Mouse (Mus musculus) embryonic facial prominence, embryonic 10.5 days (tissue): ENCODE results near the gene Acy3. TPM values are rescaled to one million over a fixed set of nuclear protein-coding genes. Genes with fewer than 3 reads are reported as not detected.
A peak's percentile ranks its signal among the peaks of the same experiment; 100 is the strongest.

Source experiments
- DNase-seq: peaks from one replicate; pipeline ENCODE4 v3.0.0-alpha.2; 2017; ENCODE audit warnings: low spot score
- H3K27ac ChIP-seq: fragments of 300-500 bp; sonication (generic); replicated peaks from 2 replicates; pipeline ENCODE4 v1.5.1; 2016; ENCODE audit warnings: mild to moderate bottlenecking
- H3K27me3 ChIP-seq: fragments of 300-500 bp; sonication (generic); replicated peaks from 2 replicates; pipeline ENCODE4 v1.6.1; 2016; ENCODE audit warnings: low read depth, mild to moderate bottlenecking; ENCODE audit not compliant: poor library complexity, severe bottlenecking
- H3K36me3 ChIP-seq: fragments of 300-500 bp; sonication (generic); replicated peaks from 2 replicates; pipeline ENCODE4 v1.6.1; 2016; ENCODE audit warnings: mild to moderate bottlenecking, moderate library complexity
- H3K4me1 ChIP-seq: fragments of 300-500 bp; sonication (generic); 2 replicates; pipeline ENCODE4 v1.6.1; 2016
- H3K4me3 ChIP-seq: fragments of 300-500 bp; sonication (generic); 2 replicates; pipeline ENCODE4 v1.5.1; 2016; ENCODE audit warnings: mild to moderate bottlenecking, moderate library complexity
- H3K9me3 ChIP-seq: fragments of 300-500 bp; sonication (generic); 2 replicates; pipeline ENCODE4 v1.6.1; 2016; ENCODE audit warnings: mild to moderate bottlenecking
- WGBS: fragments of 180-500 bp; shearing (Covaris S2); methylation state at CpG from one replicate; pipeline ENCODE4 v1.1.7; 2016; 5-methylcytosine and 5-hydroxymethylcytosine counted together
- polyA plus RNA-seq: library from polyadenylated mRNA; unstranded; fragments of >200 nt; fragmentation: Nextera tagmentation; extraction: Ambion mirVana; gene quantifications from 2 replicates; pipeline ENCODE4 v1.2.1, GENCODE M21; 2016

The Acy3 gene
- 3.1 and 3.2 TPM in 2 replicates for polyA plus RNA-seq

- Histone ChIP-seq H3K4me3 (peak within 1 kb of the TSS; percentile 12; the same call in 1 of the 2 replicates), H3K27me3 (no peaks in the 10 kb centered on the region), H3K9me3 (peaks cover 6% of the 10 kb centered on the region; the same call in 1 of the 2 replicates), H3K4me1 (peaks cover 53% of the 10 kb centered on the region), H3K27ac (peak within 1 kb of the TSS; percentile 74), H3K36me3 (no peaks in the 10 kb centered on the region)
- 21% methylated on average over 8 of the region's 8 CpGs for WGBS
- DNase-seq, result peak; percentile 60
Observed at GRCm38 (mm10) chr19:3986334-3986733, at the start of gene Acy3. Gene Acy3 (plus strand): TSS chr19:3986570.

GRCm38 (mm10) chr19:3942315-3942714 lies 44.1 kb upstream of the Acy3 start:
- no peaks in the 10 kb centered on the region for H3K36me3 ChIP-seq
- no peak overlapping the region for H3K27ac ChIP-seq
- no peak for DNase-seq
- H3K4me1 ChIP-seq, result peaks cover 7% of the 10 kb centered on the region
- peaks cover 32% of the 10 kb centered on the region for H3K27me3 ChIP-seq
- H3K4me3 ChIP-seq, result no peak overlapping the region
- H3K9me3 ChIP-seq, result no peaks in the 10 kb centered on the region
- 83% methylated on average over 7 of the region's 7 CpGs for WGBS

DNA sequence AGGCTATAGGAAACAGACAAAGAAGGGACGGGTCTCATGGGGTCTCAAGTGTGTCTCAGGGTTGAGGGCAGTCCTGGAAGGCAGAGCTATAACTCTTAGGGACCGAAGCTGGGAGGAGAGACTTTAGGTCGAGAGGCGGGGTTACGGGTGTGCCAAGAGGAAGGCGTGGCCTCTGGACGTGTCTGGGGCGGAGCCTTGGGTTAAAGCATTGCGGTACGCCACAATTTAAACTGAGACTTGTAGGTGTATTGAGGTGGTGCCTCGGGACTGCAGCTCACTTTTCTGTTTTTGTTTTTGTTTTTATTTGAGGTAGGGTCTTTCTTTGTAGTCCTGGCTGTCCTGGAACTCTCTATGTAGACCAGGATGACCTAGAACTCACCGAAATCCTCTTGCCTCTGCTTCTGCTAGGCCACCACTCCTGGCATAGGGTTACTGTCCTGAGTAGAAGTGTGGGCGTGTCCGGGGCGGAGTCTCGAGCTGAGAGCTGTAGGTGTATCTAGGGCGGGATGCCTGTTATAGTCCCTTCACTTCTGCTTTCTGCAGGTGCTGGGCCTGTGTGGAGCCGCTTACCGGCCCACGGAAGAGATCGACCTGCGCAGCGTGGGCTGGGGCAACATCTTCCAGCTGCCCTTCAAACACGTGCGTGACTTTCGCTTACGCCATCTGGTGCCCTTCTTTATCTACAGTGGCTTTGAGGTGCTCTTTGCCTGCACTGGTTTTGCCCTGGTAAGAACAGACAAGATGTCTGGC lies 43.2 kb upstream of the Acy3 start:
- H3K36me3 ChIP-seq, result no peaks in the 10 kb centered on the region
- H3K9me3 ChIP-seq, result no peaks in the 10 kb centered on the region
- H3K27ac ChIP-seq, result no peak overlapping the region
- DNase-seq, result no peak
- peaks cover 7% of the 10 kb centered on the region for H3K4me1 ChIP-seq
- peaks cover 32% of the 10 kb centered on the region for H3K27me3 ChIP-seq
- WGBS, result 22% methylated on average over 27 of the region's 27 CpGs
- peak overlapping the region; percentile 20; the same call in 1 of the 2 replicates for H3K4me3 ChIP-seq

GRCm38 (mm10) chr19:3945872-3946564 lies 40.4 kb upstream of the Acy3 start:
- no peak for DNase-seq
- WGBS, result 38% methylated on average over 10 of the region's 10 CpGs
- H3K9me3 ChIP-seq, result no peaks in the 10 kb centered on the region
- H3K27ac ChIP-seq, result no peak overlapping the region
- no peak overlapping the region for H3K4me3 ChIP-seq
- peaks cover 7% of the 10 kb centered on the region for H3K4me1 ChIP-seq
- peaks cover 32% of the 10 kb centered on the region for H3K27me3 ChIP-seq
- H3K36me3 ChIP-seq, result no peaks in the 10 kb centered on the region

DNA sequence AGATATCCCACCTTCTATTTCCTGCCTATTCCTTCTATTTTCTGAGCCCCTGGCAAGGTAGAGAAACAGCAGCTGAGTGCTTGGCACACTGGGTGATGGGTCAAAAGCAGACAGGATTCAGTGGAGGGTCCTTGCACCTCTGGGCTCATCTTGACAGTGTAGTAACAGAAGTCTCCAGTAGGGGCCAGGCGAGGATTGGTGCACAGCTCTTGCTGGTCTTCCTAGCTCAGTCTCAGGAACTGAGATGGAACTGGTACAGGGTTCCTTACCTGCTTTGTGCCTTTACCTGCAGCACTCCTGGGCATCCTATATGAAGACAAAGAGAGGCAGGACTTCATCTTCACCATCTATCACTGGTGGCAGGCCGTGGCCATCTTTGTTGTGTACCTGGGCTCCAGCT lies 39.7 kb upstream of the Acy3 start:
- DNase-seq, result peak; percentile 70
- peaks cover 26% of the 10 kb centered on the region for H3K27me3 ChIP-seq
- H3K9me3 ChIP-seq, result no peaks in the 10 kb centered on the region
- 18% methylated on average over 2 of the region's 2 CpGs for WGBS
- H3K36me3 ChIP-seq, result no peaks in the 10 kb centered on the region
- peaks cover 7% of the 10 kb centered on the region for H3K4me1 ChIP-seq
- H3K27ac ChIP-seq, result no peak overlapping the region
- no peak overlapping the region for H3K4me3 ChIP-seq

GRCm38 (mm10) chr19:3947813-3948212 lies 38.6 kb upstream of the Acy3 start:
- H3K4me1 ChIP-seq, result peaks cover 5% of the 10 kb centered on the region
- no peak for DNase-seq
- no peaks in the 10 kb centered on the region for H3K9me3 ChIP-seq
- no peaks in the 10 kb centered on the region for H3K36me3 ChIP-seq
- H3K27me3 ChIP-seq, result peaks cover 15% of the 10 kb centered on the region
- H3K4me3 ChIP-seq, result no peak overlapping the region
- WGBS, result 77% methylated on average over 3 of the region's 3 CpGs
- H3K27ac ChIP-seq, result no peak overlapping the region

- H3K4me3 ChIP-seq, result no peak overlapping the region
- H3K9me3 ChIP-seq, result no peaks in the 10 kb centered on the region
- WGBS, result 69% methylated on average over 14 of the region's 14 CpGs
- peaks cover 8% of the 10 kb centered on the region for H3K27me3 ChIP-seq
- DNase-seq, result no peak
- no peak overlapping the region for H3K27ac ChIP-seq
- H3K4me1 ChIP-seq, result peaks cover 3% of the 10 kb centered on the region
- no peaks in the 10 kb centered on the region for H3K36me3 ChIP-seq
Observed at GRCm38 (mm10) chr19:3948546-3948945, 37.8 kb upstream of the Acy3 start.

DNA sequence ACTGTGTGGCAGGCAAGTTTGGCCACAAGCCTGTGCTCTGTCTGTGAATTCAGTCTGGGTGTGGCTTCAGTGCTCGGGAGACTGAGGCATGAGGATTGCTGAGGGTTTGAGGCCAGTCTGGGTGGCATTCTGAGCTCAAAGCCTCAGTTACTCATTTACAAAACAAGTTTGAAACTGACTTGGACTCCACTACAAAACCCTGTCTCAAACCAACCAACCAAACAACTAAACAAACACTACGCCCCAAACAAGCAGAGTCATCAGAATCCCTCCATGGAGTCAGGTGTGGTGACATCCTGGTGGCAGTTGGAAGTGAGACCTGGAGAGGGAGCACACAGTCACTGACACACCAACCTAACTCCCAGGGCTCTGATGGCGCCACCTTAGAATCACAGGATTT lies 36.0 kb upstream of the Acy3 start:
- no peak for DNase-seq
- H3K36me3 ChIP-seq, result no peaks in the 10 kb centered on the region
- WGBS, result 75% methylated on average over 3 of the region's 3 CpGs
- peaks cover 3% of the 10 kb centered on the region for H3K4me1 ChIP-seq
- H3K9me3 ChIP-seq, result no peaks in the 10 kb centered on the region
- H3K4me3 ChIP-seq, result no peak overlapping the region
- H3K27ac ChIP-seq, result no peak overlapping the region
- H3K27me3 ChIP-seq, result no peaks in the 10 kb centered on the region

DNA sequence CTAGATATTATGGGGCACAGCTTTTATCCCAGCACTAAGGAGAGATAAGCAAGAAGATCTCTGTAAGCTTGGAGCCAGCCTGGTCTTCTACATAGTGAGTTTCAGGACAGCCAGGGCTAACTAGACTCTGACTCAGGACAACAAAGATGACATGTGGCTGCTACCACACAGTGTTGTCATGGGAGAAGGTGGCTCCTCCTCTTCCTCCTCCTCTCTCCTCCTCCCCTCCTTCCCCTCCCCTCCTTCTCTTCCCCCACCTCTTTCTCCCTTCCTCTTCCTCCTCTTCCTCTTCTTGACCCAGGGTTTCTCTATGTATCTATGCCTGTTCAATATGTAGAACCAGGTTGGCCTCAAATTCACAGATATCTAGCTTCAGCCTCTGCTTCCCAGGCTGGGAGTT lies 34.9 kb upstream of the Acy3 start:
- H3K9me3 ChIP-seq, result no peaks in the 10 kb centered on the region
- no peak overlapping the region for H3K27ac ChIP-seq
- no peaks in the 10 kb centered on the region for H3K36me3 ChIP-seq
- DNase-seq, result no peak
- no peaks in the 10 kb centered on the region for H3K27me3 ChIP-seq
- H3K4me3 ChIP-seq, result no peak overlapping the region
- peaks cover 3% of the 10 kb centered on the region; the same call in 1 of the 2 replicates for H3K4me1 ChIP-seq

DNA sequence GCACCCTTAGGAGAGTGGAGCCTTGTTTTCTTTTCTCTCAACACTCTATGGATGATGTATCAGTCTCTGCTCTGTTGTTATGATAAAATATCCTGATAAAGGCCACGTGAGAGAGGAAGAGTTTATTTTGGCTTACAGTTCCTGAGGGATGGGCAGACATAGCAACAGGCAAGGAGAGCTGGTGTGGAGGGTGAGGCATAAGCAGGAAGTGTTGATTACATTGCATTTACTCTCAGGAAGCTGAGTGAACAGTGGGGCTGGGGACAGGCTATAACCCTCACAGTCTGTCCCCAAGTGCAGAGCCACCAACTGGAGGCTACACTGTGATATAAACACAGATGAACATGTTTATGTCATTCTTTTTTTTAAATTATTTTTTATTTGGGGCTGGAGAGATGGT lies 34.3 kb upstream of the Acy3 start:
- 0 out of 2 replicates have a peak, but pooled peaks cover 3% of the 10 kb centered on the region for H3K4me1 ChIP-seq
- no peaks in the 10 kb centered on the region for H3K27me3 ChIP-seq
- H3K27ac ChIP-seq, result no peak overlapping the region
- H3K36me3 ChIP-seq, result no peaks in the 10 kb centered on the region
- no peak overlapping the region for H3K4me3 ChIP-seq
- 50% methylated on average over 1 of the region's 1 CpGs for WGBS
- no peak for DNase-seq
- no peaks in the 10 kb centered on the region for H3K9me3 ChIP-seq

DNA sequence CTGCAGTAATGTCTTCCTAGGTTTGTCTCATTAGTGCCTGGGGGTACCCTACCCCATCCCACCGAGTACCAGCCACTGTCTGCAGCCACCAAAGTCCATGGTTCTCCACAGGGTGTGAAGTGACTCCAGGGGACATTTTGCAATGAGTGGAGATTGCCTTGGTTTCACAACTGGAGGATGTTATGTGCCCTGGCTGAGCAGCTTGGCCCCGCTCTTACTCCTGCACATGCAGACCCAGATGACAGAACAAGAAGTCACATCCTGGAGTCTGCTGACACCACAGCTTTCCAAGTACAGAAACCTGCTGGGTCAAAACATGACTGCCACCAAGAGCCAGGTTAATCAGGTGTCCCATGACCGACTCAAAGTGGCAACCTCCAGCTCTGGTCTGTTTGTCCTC lies 31.3 kb upstream of the Acy3 start:
- Histone ChIP-seq H3K9me3 (no peaks in the 10 kb centered on the region), H3K27me3 (no peaks in the 10 kb centered on the region), H3K36me3 (no peaks in the 10 kb centered on the region), H3K27ac (no peak overlapping the region), H3K4me1 (0 out of 2 replicates have a peak, but pooled peaks cover 3% of the 10 kb centered on the region), H3K4me3 (no peak overlapping the region)
- WGBS, result 81% methylated on average over 3 of the region's 3 CpGs
- DNase-seq, result no peak

DNA sequence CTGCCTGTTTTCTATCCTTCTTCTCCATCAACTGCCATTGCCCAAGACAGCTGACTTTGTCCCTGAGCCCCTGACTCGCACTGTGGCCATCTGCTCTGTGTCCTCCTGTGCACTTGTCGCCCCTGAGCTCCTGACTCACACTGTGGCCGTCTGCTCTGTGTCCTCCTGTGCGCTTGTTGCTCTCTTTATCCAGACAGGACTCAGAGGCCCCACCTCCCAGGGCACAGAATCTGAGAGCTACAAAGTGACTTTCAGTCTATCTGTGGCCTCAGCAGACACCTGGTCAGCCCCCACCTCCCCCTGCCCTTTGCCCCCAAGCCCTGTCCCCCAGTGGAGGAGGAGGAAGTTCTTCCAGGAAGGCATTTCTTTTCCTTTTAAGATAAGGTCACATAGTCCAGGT lies 30.6 kb upstream of the Acy3 start:
- DNase-seq, result no peak
- H3K4me1 ChIP-seq, result 0 out of 2 replicates have a peak, but pooled peaks cover 3% of the 10 kb centered on the region
- no peak overlapping the region for H3K27ac ChIP-seq
- WGBS, result 69% methylated on average over 4 of the region's 4 CpGs
- H3K9me3 ChIP-seq, result no peaks in the 10 kb centered on the region
- H3K4me3 ChIP-seq, result no peak overlapping the region
- H3K36me3 ChIP-seq, result no peaks in the 10 kb centered on the region
- H3K27me3 ChIP-seq, result no peaks in the 10 kb centered on the region
